Mouse (Mus musculus) lung, adult 10 weeks (tissue): Measurements from ENCODE around the gene Agpat2. TPM values are rescaled to one million over a fixed set of nuclear protein-coding genes. Genes with fewer than 3 reads are reported as not detected.

Experiments
- polyA plus RNA-seq: library from polyadenylated mRNA; stranded (reverse); fragments of 350-450 nt; fragmentation: Illumina TruSeq; extraction: RNeasy Lipid Tissue Mini Kit (QIAGEN cat#74804); gene quantifications from one replicate; pipeline ENCODE4 v1.2.3, GENCODE M21; 2014; ENCODE audit warnings: low read depth, low replicate concordance; ENCODE audit not compliant: insufficient read depth

Agpat2 gene
- 51.3 TPM for polyA plus RNA-seq

DNA sequence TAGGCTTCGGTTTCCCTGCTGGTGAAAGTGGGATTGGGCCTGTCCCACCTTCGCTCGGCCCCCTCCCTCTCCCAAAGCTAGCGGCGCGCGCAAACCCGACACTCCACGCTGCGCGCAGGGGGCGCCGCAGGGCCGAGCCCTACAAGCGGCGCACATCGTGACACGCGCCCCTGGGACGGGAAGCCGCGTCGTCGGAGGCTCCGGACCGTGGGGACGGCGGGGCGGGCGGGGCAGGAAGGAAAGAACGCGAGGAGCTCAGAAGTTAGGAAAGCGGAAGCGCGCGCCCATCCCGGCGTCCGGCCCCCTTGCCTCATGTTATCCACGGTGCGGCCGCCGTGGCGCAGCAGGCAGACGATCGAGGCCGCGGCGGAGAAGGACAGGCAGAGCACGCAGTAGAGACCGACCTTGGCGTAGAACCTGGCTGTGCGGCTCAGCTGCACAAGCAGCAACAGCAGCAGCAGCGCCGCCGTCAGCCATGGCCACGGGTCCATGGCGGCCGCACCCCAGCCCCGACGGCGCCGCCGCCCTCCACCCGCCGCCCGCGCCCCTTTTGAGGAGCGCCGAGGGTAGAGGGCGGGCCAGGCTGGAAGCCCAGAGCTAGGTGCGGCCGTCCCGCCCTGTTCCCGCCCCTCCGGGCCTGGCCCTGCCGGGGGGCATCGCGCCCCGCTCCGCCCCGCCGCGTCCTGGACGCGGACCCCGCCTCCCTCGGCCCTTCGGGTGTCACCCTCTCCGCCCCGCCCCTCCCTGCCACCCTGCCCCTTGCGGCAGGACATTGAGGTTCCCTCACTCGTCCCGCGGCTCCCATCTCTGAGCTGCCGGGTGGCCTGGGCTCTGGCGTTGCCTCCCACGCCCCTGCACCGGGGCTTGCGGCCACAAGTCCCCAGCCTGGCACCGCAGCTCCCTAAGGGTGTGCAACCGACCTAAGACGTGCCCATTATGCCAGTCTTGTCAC lies at the start of gene Agpat2:
Gene Agpat2, minus strand, starts transcription at position 698 of the 952 bp plus-strand sequence.

DNA sequence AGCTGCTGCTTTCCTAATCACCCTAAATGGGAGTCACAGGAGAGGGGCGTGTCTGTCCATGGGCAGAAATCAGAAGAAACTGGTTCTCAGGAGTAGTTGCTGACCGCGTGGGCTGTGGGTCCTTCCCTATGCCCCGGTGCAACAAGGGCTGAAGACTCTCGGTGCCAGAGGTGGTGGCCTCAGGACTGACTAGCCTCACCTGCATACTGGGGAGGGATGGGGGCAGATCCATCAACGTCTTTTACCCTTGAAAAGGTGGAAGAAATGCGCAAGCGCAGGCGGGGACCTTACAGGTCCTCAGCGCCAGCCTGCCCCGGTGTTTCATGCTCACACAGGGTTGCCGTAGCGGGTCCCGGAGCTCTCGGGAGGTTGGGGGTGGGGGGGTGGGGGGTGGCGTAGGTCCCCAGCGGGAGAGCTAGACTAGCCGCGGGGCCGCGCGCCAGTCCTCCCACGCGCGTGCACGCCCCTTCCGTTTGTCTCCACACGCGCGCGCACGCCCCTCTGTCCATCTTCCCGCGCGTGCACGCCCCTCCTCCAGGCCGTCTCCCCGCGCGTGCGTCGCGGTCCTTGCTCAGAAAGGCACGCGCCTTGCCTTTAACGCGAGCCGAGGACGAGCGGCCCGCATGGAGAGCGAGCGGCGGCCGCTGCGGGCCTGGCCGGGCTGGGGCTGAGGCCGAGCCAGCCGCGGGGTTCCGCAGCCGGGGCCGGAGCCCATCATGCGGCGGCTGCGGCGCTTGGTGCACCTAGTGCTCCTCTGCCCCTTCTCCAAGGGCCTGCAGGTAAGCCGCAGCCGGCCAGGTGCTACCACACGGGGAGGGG lies 23.9 kb upstream of the Agpat2 start, which contains the start of gene Fam69b:
Gene Fam69b, plus strand, starts transcription at position 537 of the 819 bp plus-strand sequence.

DNA sequence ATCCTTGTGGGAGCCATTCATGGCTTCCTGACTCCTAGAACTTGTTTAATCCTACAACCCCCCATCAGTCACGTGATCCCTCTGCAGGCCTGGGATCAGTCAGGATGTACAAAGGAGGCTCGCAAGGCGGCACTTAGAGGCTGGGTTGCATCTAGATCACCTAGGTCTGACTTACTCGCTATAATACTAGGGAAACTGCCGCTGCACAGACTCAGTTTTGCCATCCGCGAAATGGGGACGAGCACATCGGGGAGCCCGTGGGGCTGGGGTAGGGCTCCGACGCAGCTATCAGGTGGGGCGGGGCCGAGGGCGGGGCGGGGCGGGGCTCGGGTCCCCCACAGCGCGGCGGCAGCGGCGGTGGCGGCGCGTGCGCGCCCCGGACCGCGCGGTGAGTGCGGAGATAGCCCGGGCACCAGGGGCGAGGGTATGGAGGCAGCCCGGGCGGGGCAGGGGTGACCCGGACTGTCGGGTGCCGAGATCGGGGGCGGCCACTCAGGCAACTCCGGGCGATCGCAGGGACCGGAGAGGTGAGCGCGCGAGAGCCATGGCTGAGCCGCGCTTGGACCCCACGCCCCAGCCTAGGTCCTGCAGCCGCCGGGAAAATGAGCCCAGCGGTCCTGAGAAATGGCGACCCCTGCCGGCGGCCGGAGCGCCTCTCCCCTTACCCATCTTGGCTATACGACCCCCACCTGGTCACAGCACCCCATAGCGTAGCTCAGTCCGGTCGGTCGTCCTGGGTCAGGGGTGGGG lies 17.7 kb downstream of the Agpat2 start, which contains the start of gene Gm20532:
Gene Gm20532, plus strand, starts transcription at position 346 of the 750 bp plus-strand sequence.

DNA sequence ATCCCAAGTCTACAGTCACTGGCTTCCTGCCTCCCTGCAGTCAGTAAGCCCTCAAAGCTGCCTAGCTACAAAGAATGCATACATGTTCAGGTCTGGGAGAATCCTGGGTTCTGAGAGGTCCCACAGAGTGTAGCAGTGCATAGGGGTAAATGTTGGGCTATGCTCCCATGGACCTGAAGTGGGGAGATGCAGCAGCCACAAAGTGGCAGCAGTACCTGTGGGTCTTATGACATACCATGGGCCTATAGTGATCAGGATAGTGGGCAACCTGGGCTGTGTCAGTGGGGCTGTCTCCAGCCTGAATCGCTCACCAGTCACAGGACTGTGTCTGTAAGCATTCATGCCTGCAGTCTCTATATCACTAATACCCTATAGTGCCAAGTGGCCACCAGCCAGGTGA lies 24.5 kb downstream of the Agpat2 start, which contains the start of gene Egfl7:
Gene Egfl7, plus strand, starts transcription at position 301 of the 400 bp plus-strand sequence.

Other genes with a start within 250 kb of the Agpat2 start
- gene Card9, start 243.5 kb downstream of the Agpat2 start, polyA plus RNA-seq, result 13.2 TPM
- gene Snapc4, start 223.8 kb downstream of the Agpat2 start, polyA plus RNA-seq, result 7.8 TPM
- 49.5 TPM for gene Entr1, start 215.1 kb downstream of the Agpat2 start, polyA plus RNA-seq
- gene Pmpca, start 215.1 kb downstream of the Agpat2 start, polyA plus RNA-seq, result 22.6 TPM
- gene Inpp5e, start 195.2 kb downstream of the Agpat2 start, polyA plus RNA-seq, result 7.1 TPM
- gene Sec16a, start 159.2 kb downstream of the Agpat2 start, polyA plus RNA-seq, result 13.3 TPM
- 14.9 TPM for gene Notch1, start 87.8 kb downstream of the Agpat2 start, polyA plus RNA-seq
- 820 TPM for gene Egfl7, start 24.4 kb downstream of the Agpat2 start, polyA plus RNA-seq
- gene Gm20532, start 17.8 kb downstream of the Agpat2 start, polyA plus RNA-seq, result not detected
- 6.8 TPM for gene Fam69b, start 24.0 kb upstream of the Agpat2 start, polyA plus RNA-seq
- 0.58 TPM for gene Lcn4, start 66.9 kb upstream of the Agpat2 start, polyA plus RNA-seq